Mouse (Mus musculus) heart, postnatal 0 days (tissue): ENCODE results near the gene 4930415O20Rik.

Experiments used
- CTCF ChIP-seq: IDR thresholded peaks from 2 replicates; pipeline ENCODE4 v1.5.1; 2016; ENCODE audit warnings: antibody characterized with exemption, control low read depth, low read depth
- EP300 ChIP-seq: IDR thresholded peaks from 2 replicates; pipeline ENCODE4 v1.6.1; 2016; ENCODE audit warnings: antibody characterized with exemption, low read depth

GRCm38 (mm10) chr15:98567278-98568134, 3.3 kb upstream of the 4930415O20Rik start:
- TF ChIP-seq CTCF = peak; percentile 24; the same call in 1 of the 2 replicates
- peak; percentile 98 for TF ChIP-seq EP300
